Mouse (Mus musculus) forebrain, embryonic 10.5 days (tissue): ENCODE data around the gene Myg1. TPM values are rescaled to one million over a fixed set of nuclear protein-coding genes. Genes with fewer than 3 reads are reported as not detected.
A peak's percentile ranks its signal among the peaks of the same experiment; 100 is the strongest.

ENCODE experiments used
- DNase-seq: peaks from one replicate; pipeline ENCODE4 v3.0.0-alpha.2; 2017; ENCODE audit warnings: low spot score; ENCODE audit errors: extremely low spot score
- H3K27ac ChIP-seq: fragments of 300-500 bp; sonication (generic); 2 replicates; pipeline ENCODE4 v1.5.1; 2016; ENCODE audit warnings: mild to moderate bottlenecking
- H3K27me3 ChIP-seq: fragments of 300-500 bp; sonication (generic); 2 replicates; pipeline ENCODE4 v1.6.1; 2016; ENCODE audit warnings: mild to moderate bottlenecking; ENCODE audit not compliant: poor library complexity, severe bottlenecking
- H3K36me3 ChIP-seq: fragments of 300-500 bp; sonication (generic); replicated peaks from 2 replicates; pipeline ENCODE4 v1.6.1; 2016; ENCODE audit warnings: mild to moderate bottlenecking, moderate library complexity
- H3K4me1 ChIP-seq: fragments of 300-500 bp; sonication (generic); 2 replicates; pipeline ENCODE4 v1.6.1; 2016
- H3K4me3 ChIP-seq: fragments of 300-500 bp; sonication (generic); 2 replicates; pipeline ENCODE4 v1.5.1; 2016; ENCODE audit warnings: mild to moderate bottlenecking, moderate library complexity
- H3K9me3 ChIP-seq: fragments of 300-500 bp; sonication (generic); 2 replicates; pipeline ENCODE4 v1.6.1; 2016; ENCODE audit warnings: mild to moderate bottlenecking, moderate library complexity
- WGBS: fragments of 180-500 bp; shearing (Covaris S2); methylation state at CpG from one replicate; pipeline ENCODE4 v1.1.7; 2016; 5-methylcytosine and 5-hydroxymethylcytosine counted together
- polyA plus RNA-seq: library from polyadenylated mRNA; unstranded; fragments of >200 nt; fragmentation: Nextera tagmentation; extraction: Ambion mirVana; gene quantifications from 2 replicates; pipeline ENCODE4 v1.2.1, GENCODE M21; 2016

Myg1 gene
- polyA plus RNA-seq, 1 experiment from 2014 or later = 127 TPM

DNA sequence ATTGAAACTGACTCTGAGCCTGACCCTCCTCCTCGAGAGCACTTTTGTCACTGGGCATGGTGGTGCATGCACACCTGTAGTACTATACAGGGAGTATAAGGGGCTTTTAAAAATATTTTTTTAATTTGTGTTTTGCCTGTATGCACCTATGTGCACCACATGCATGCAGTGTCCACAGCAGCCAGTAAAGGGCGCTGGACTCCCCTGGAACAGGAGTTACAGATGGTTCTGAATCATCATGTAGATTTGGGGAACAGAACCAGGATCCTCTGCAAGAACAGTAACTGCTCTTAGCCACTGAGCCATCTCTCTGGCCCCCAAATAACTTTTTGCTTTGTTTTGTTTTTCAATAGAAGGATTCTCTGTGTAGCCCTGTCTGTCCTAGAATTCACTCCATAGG is 20.7 kb downstream of the Myg1 start:
- DNase-seq = no peak
- Histone ChIP-seq H3K4me1 (peaks cover 44% of the 10 kb centered on the region), H3K9me3 (no peaks in the 10 kb centered on the region), H3K27ac (no peak overlapping the region), H3K4me3 (no peak overlapping the region), H3K36me3 (peaks cover 12% of the 10 kb centered on the region), H3K27me3 (peaks cover 13% of the 10 kb centered on the region)
- 51% methylated on average over 2 of the region's 2 CpGs for WGBS

DNA sequence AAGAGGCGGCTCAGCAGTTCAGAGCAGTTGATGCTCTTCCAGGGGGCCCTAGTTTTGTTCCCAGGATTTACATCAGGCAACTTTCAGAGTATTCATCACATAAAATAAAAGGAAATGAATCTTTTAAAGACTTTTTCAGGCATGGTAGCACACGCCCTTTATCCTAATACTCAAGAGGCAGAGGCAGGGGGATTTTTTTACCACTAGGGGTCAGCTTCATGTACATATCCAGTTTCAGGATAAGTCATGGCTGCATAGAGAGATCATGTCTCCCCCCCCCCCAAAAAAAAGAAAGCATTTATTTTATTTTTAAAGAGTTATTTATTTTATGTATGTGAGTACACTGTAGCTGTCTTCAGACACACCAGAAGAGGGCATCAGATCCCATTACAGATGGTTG is 22.5 kb downstream of the Myg1 start:
- Histone ChIP-seq H3K27ac (no peak overlapping the region), H3K27me3 (peaks cover 32% of the 10 kb centered on the region), H3K4me1 (peaks cover 62% of the 10 kb centered on the region), H3K36me3 (no peaks in the 10 kb centered on the region), H3K9me3 (no peaks in the 10 kb centered on the region), H3K4me3 (no peak overlapping the region)
- WGBS = 82% methylated on average over 2 of the region's 2 CpGs
- DNase-seq = no peak

DNA sequence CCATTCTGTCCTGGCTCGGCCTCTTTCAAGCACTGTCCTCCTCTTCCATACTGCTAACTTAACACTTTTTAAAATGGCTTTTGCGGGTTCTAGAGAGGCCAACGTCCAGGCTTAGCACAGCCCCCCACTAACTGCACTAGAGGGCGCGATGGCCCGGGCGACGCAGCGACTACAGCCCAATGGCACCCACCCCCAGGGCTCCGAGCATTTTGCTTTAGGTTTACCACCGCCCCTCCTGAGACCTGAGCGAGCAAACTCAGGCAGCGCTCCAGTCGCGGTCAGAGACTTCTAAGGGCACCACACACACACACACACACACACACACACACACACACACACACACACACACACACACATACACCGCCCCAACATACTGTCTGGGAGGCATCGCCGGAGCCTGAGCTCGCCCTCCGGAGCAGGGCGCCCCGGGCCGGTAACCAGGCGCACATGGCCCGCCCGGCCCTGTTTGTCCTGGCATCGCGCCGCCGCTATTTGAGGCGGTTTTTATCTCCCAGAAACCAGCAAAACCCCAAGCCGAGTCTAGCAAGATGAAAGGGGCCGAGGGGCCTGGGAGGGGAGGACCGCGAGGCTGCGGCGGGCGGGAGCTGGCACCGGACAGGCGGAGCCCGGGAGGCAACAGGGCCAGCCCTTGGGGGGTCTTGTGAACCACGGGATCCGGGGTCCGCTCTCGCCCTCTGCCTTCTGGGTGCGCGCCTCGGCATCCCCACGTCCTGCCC is 23.8 kb downstream of the Myg1 start:
- Histone ChIP-seq H3K27ac (peak overlapping the region; percentile 95), H3K4me3 (peak overlapping the region; percentile 58), H3K27me3 (peaks cover 45% of the 10 kb centered on the region), H3K36me3 (no peaks in the 10 kb centered on the region), H3K9me3 (no peaks in the 10 kb centered on the region), H3K4me1 (peaks cover 59% of the 10 kb centered on the region)
- DNase-seq = no peak
- 0% methylated on average over 48 of the region's 49 CpGs for WGBS

DNA sequence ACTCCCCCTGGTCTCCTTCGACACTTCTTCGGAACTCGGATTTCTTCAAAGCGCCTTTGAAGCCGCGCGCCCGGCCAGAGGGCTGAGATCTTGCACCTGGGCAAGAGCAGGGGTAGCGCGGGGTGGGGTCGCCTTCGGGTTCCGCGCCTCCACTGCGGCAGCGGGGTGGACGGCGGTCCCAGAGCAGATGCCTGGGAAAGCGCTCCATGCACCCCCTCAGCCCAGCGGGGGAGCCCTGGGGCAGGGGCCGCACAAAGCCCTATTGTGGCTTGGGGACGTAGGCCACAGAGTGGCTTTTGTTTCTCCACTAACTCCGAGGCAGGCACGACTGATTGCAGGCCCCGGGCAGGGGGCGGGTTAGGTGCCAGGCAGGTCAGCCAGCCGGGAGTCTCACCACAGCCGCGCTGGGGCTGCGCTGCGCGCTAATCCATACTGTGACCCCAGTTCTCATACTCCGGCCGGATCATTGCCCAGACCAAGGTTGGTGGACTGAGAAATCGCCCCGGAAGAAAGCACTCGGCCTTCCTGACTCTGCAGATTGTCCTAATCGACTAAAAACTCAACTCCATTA is 24.4 kb downstream of the Myg1 start:
- Histone ChIP-seq H3K27me3 (peaks cover 46% of the 10 kb centered on the region), H3K27ac (peak overlapping the region; percentile 95), H3K9me3 (no peaks in the 10 kb centered on the region), H3K4me1 (peaks cover 57% of the 10 kb centered on the region), H3K4me3 (peak overlapping the region; percentile 58), H3K36me3 (no peaks in the 10 kb centered on the region)
- peak; percentile 85 for DNase-seq
- under 1% methylated on average over 38 of the region's 38 CpGs for WGBS

DNA sequence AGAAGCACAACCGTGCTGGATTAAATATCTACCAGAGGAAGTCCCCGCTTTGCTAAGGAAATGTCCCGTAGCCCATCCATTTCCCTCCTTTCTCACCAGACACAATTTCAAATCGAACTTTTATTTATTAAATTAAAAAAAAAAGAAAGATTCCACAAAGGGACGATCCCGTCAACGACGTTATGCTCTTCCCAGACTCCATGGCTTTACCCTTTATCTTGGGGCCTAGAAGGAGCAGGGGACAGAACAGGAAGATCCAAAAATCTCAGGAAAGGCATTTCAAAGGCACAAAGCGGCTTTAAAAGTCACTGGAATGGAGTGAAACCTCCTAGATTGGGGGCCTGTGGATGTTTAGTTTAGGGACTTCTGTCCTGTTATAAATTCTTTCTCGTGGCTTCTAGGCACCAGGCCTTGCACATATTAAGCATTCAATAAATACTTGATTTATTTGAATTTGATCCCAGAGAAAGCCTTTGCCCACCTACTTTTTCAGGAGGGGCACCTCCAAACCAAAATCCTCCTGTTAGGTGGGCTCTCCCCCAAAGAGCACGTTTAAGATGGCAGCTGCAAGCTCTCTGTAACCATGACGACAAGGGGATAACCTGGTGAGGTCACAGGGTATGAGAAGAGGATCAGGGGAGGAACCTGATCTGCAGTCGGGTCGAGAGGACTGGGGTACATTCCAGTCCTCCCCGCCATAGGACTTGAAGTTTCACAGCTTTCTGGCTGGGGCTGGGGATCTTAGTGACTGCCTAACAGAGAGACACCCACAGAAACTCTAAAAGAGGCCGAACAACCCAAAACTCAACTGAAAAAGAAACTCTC is 25.2 kb downstream of the Myg1 start:
- Histone ChIP-seq H3K9me3 (no peaks in the 10 kb centered on the region), H3K36me3 (no peaks in the 10 kb centered on the region), H3K4me3 (peak overlapping the region; percentile 58), H3K27ac (peak overlapping the region; percentile 95), H3K27me3 (peaks cover 46% of the 10 kb centered on the region), H3K4me1 (peaks cover 52% of the 10 kb centered on the region)
- WGBS = 14% methylated on average over 16 of the region's 16 CpGs
- DNase-seq = no peak

DNA sequence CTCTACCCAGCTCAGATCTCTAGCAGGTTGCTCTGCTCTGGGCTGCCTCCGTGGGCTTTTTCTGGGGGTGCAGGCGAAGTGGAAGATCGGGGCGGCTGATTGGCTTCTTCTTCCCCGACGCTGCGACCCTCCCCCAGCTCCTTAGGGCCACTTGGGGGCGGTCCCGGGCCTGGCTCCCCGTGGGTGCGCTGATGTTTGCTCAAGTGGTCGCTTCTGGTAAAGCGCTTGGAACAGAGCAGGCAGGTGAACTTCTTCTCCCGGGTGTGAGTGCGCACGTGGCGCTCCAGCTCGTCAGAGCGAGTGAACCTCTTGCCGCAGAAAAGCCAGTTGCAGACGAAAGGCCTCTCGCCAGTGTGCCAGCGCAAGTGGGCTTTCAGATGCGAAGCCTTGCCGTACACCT is 26.6 kb downstream of the Myg1 start:
- Histone ChIP-seq H3K9me3 (no peaks in the 10 kb centered on the region), H3K27ac (peak overlapping the region; percentile 70), H3K27me3 (peaks cover 60% of the 10 kb centered on the region), H3K36me3 (no peaks in the 10 kb centered on the region), H3K4me1 (peaks cover 63% of the 10 kb centered on the region), H3K4me3 (peak overlapping the region; percentile 44)
- DNase-seq = no peak
- 2% methylated on average over 25 of the region's 25 CpGs for WGBS

DNA sequence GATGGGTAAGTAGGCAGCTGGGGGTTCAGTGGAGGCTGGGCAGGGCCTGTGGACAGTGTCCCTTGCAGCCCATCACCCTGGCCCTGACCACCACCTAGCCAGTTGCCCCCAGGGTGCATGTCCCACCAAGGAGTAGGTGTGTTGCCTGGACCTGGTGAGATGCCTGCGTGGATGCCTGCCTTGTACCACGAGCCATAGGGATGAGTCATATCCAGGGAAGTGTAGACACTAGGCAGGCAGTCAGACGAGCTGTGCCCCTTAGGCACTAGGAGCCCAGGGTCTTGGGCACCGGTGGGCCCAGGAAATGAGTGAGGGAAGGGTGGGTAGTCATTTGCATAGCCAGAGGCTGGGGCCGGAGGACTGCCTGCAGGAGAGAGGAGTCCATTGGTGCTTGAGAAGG is 27.3 kb downstream of the Myg1 start:
- Histone ChIP-seq H3K4me1 (peaks cover 63% of the 10 kb centered on the region), H3K4me3 (peak overlapping the region; percentile 44), H3K9me3 (no peaks in the 10 kb centered on the region), H3K36me3 (no peaks in the 10 kb centered on the region), H3K27ac (peak overlapping the region; percentile 70), H3K27me3 (peaks cover 67% of the 10 kb centered on the region)
- 26% methylated on average over 5 of the region's 5 CpGs for WGBS
- DNase-seq = no peak

DNA sequence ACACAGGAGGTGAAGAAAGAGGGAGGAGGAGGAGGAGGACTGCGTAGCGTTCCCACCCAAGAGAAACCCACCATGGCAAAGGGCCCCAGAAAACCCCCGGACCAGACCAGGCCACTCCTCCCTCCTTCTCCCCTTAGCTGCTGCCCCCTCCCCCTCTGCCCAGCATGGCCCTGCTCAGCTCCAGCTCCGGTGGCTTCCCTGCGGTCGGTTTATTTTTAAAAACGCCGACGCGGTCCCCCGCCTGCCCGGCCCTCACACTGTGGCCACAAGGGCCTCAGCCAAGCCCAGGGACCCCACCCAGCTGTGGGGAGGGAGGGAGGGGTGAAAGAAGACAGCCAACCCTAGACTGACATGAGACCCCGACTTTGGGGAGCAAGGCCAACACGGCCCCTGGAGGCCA is 31.1 kb downstream of the Myg1 start:
- Histone ChIP-seq H3K36me3 (no peaks in the 10 kb centered on the region), H3K4me3 (peak overlapping the region; percentile 34), H3K27me3 (peaks cover 87% of the 10 kb centered on the region), H3K4me1 (peaks cover 52% of the 10 kb centered on the region), H3K27ac (peak overlapping the region; percentile 81), H3K9me3 (no peaks in the 10 kb centered on the region)
- 12% methylated on average over 14 of the region's 14 CpGs for WGBS
- DNase-seq = no peak

DNA sequence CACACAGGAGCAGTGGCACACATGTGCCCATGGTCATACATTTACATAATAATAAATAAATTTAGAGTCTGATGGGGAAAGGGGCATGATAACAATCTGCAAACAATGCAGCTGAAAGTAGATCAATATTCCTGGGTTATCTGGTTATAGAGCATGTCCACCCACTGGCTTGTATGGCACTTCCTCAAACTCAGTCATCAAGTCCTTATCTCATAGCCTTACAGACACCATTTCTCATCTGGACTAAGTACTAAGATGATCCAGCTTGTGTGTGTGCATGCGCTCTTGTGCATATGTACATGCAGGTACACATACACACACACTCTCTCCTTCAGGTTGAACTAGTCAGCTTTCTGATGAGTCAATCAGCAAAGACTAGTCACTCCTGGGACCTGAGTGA is 33.2 kb downstream of the Myg1 start:
- WGBS = 94% methylated on average over 1 of the region's 1 CpGs
- Histone ChIP-seq H3K36me3 (no peaks in the 10 kb centered on the region), H3K27me3 (peaks cover 82% of the 10 kb centered on the region), H3K27ac (no peak overlapping the region), H3K4me3 (no peak overlapping the region), H3K4me1 (peaks cover 32% of the 10 kb centered on the region), H3K9me3 (no peaks in the 10 kb centered on the region)
- no peak for DNase-seq

DNA sequence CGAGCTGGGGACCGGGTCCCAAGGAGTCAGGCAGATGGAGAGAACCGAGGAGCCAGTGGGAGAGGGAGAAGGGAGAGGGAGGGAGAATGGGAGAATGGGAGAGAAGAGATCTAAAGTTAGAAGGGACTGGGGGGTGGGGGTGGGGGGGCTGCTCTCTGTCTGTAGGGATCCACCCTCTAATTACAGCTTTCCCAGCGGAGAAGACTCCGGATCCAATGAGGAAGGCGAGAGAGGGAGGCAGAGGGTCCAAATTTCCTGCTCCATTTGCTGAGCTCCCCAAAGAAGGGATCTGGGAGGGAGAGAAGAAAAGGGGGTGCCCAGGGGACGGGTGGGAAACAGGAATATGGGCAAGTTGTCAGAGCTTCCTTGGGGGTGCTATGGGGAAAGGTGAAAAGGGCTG is 34.7 kb downstream of the Myg1 start:
- no peaks in the 10 kb centered on the region for H3K36me3 ChIP-seq
- WGBS = 4% methylated on average over 7 of the region's 7 CpGs
- H3K4me1 ChIP-seq = peaks cover 47% of the 10 kb centered on the region
- DNase-seq = no peak
- H3K27ac ChIP-seq = peak overlapping the region; percentile 68; the same call in 1 of the 2 replicates
- peak overlapping the region; percentile 45 for H3K4me3 ChIP-seq
- H3K27me3 ChIP-seq = peaks cover 90% of the 10 kb centered on the region
- H3K9me3 ChIP-seq = no peaks in the 10 kb centered on the region

DNA sequence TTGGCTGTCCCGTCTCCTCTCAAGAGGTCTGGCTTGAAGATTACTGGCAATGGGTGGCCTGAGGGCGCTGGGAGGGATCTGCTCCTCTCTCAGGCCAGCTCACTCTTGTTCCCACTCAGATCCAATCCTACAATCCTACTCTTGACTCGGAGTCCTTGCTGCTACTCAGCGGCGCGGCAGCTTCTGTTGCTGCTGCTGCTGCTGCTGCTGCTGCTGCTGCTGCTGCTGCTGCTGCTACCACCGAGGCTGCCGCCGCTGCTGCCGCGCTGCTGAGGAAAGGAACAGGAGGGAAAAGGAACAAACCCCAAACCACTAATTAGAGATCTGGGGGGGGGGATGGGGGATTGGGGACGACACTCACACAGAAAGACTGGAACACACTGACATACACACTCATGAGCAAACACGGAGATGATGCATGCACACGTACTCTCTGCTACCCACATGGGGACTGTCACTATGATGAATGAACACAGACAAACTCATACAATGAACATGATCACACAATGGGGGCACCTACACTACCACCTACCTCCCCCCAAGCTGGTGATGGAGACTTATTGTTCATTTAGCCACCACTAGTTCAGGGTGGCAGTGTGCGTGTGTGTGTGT is 35.3 kb downstream of the Myg1 start, which contains the start of gene Sp7:
Sp7 (minus strand) TSS at position 450 of the 612 bp plus-strand sequence.
- H3K4me1 ChIP-seq = peaks cover 47% of the 10 kb centered on the region
- no peaks in the 10 kb centered on the region for H3K36me3 ChIP-seq
- peaks cover 95% of the 10 kb centered on the region for H3K27me3 ChIP-seq
- H3K27ac ChIP-seq = peak within 1 kb of the TSS; percentile 68
- peak within 1 kb of the TSS; percentile 45 for H3K4me3 ChIP-seq
- WGBS = 9% methylated on average over 15 of the region's 15 CpGs
- H3K9me3 ChIP-seq = no peaks in the 10 kb centered on the region
- peak; percentile 30 for DNase-seq

DNA sequence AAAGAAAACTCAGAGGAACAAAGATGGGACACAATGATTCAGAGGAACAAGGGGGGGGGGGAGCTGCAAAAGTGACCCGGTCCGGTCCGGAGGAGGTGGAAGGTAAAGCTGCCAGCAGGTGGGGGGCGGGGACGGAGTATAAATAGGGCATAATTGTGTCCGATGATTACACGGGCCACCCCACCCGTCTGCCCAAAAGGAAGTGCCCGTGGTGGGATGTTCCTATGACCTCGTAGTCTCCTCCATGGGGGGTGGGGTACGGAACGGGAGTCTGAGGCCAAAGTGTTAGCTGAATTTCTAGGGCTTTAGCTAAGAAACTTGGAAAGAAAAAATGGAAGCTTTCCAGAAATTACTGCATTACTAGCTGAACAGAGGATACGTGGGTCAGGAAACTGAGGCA is 38.5 kb downstream of the Myg1 start:
- H3K27me3 ChIP-seq = peaks cover 74% of the 10 kb centered on the region
- 13% methylated on average over 13 of the region's 13 CpGs for WGBS
- no peaks in the 10 kb centered on the region for H3K9me3 ChIP-seq
- 0 out of 2 replicates have a peak overlapping the region, but pooled peaks have one; percentile 70 for H3K27ac ChIP-seq
- no peak for DNase-seq
- H3K4me3 ChIP-seq = no peak overlapping the region
- no peaks in the 10 kb centered on the region for H3K36me3 ChIP-seq
- H3K4me1 ChIP-seq = peaks cover 39% of the 10 kb centered on the region
